ENCODE assay signal across 24 mouse cellular contexts in the genomic region with DNA sequence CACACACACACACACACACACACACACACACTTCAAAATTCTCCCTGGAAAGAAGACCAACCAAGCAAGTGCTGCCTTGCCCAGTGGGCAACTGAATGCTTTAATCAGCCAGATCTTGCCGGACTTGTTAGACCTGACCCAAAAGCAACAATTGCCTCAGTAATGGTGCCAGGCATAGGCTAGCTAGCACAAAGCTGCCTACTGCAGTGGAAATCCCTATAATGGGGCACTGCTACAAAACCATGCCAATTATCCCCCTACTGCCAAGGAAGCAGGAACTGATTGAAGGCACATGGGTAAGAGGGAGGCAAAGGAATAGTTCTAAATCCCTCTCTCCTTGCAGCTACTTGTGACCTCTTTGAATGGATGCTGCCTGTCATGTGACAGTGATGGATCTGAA.
"Had no signal": no experiment of that assay in that cellular context is flagged by ENCODE, and none has a peak within 500 bp of the region (broad histone marks: within the 10 kb centered on the region; RNA-seq: fewer than 3 reads in every experiment).

No protein-coding gene starts in this region.

- H3K27ac ChIP-seq: kidney, embryonic 15.5 days; left cerebral cortex, adult 2 months; limb, embryonic 12.5 days; limb, embryonic 15.5 days; liver, embryonic 14.5 days; macrophage; midbrain, embryonic 12.5 days; midbrain, embryonic 15.5 days; neural tube, embryonic 12.5 days; neural tube, embryonic 15.5 days; stomach, embryonic 15.5 days had no signal

- H3K4me1 ChIP-seq: kidney, embryonic 15.5 days; limb, embryonic 12.5 days; limb, embryonic 15.5 days; midbrain, embryonic 15.5 days; neural tube, embryonic 12.5 days; neural tube, embryonic 15.5 days; stomach, embryonic 15.5 days had no signal

- DNase-seq: kidney, adult 8-10 months; kidney, postnatal 10 days; kidney, postnatal 36 days; layer of hippocampus, postnatal 36 days; left cerebral cortex, postnatal 4 days; liver, postnatal 0 days; lung, embryonic 14.5 days; retina, postnatal 1 day; right cerebral cortex, postnatal 25 days; spleen, adult 18-20 months; thymus, postnatal 25 days had no signal

- H3K9ac ChIP-seq: kidney, embryonic 15.5 days; limb, embryonic 12.5 days; limb, embryonic 15.5 days; liver, embryonic 14.5 days; liver, postnatal 0 days; lung, embryonic 14.5 days; midbrain, embryonic 12.5 days; midbrain, embryonic 15.5 days; neural tube, embryonic 12.5 days; neural tube, embryonic 15.5 days; stomach, embryonic 15.5 days had no signal

- H3K4me2 ChIP-seq: kidney, embryonic 15.5 days; limb, embryonic 12.5 days; limb, embryonic 15.5 days; liver, embryonic 11.5 days; lung, embryonic 14.5 days; midbrain, embryonic 12.5 days; midbrain, embryonic 15.5 days; neural tube, embryonic 12.5 days; neural tube, embryonic 15.5 days; stomach, embryonic 15.5 days had no signal

- H3K9me3 ChIP-seq: kidney, embryonic 15.5 days; limb, embryonic 12.5 days; limb, embryonic 15.5 days; midbrain, embryonic 12.5 days; midbrain, embryonic 15.5 days; neural tube, embryonic 12.5 days; neural tube, embryonic 15.5 days; stomach, embryonic 15.5 days had no signal

- ATAC-seq: liver, postnatal 0 days; lung, postnatal 0 days; midbrain, embryonic 15.5 days had no signal

- H3K27me3 ChIP-seq: midbrain, embryonic 15.5 days; neural tube, embryonic 12.5 days; neural tube, embryonic 15.5 days; stomach, embryonic 15.5 days had no signal

- H3K4me3 ChIP-seq: kidney, embryonic 15.5 days; left cerebral cortex, adult 2 months; limb, embryonic 12.5 days; limb, embryonic 15.5 days; midbrain, embryonic 12.5 days; midbrain, embryonic 15.5 days; neural tube, embryonic 12.5 days; neural tube, embryonic 15.5 days; stomach, embryonic 15.5 days had no signal

- H3K36me3 ChIP-seq: kidney, embryonic 15.5 days; limb, embryonic 12.5 days; limb, embryonic 15.5 days; midbrain, embryonic 12.5 days; midbrain, embryonic 15.5 days; neural tube, embryonic 12.5 days; neural tube, embryonic 15.5 days; stomach, embryonic 15.5 days had no signal
